Mouse (Mus musculus) limb, embryonic 13.5 days (tissue): ENCODE measurements around the gene Cfap73. TPM values are rescaled to one million over a fixed set of nuclear protein-coding genes. Genes with fewer than 3 reads are reported as not detected.

Experiments
- ATAC-seq: fragments of 200-750 bp; cut with Nextera tagmentation; 2 replicates; pipeline ENCODE4 v1.8.0; 2017; ENCODE audit warnings: low read depth, moderate number of reproducible peaks, moderate TSS enrichment; ENCODE audit not compliant: low FRiP score
- H3K27ac ChIP-seq: fragments of 300-500 bp; sonication (generic); 2 replicates; pipeline ENCODE4 v1.5.1; 2015; ENCODE audit warnings: inconsistent platforms, mild to moderate bottlenecking, moderate library complexity
- H3K27me3 ChIP-seq: fragments of 300-500 bp; sonication (generic); 2 replicates; pipeline ENCODE4 v1.6.1; 2015; ENCODE audit warnings: mild to moderate bottlenecking, inconsistent platforms
- H3K36me3 ChIP-seq: fragments of 300-500 bp; sonication (generic); 2 replicates; pipeline ENCODE4 v1.6.1; 2015; ENCODE audit warnings: inconsistent platforms, mild to moderate bottlenecking, moderate library complexity
- H3K4me1 ChIP-seq: fragments of 300-500 bp; sonication (generic); 2 replicates; pipeline ENCODE4 v1.6.1; 2015; ENCODE audit warnings: inconsistent platforms
- H3K4me2 ChIP-seq: fragments of 300-500 bp; sonication (generic); replicated peaks from 2 replicates; pipeline ENCODE4 v1.6.1; 2015; ENCODE audit warnings: inconsistent platforms, mild to moderate bottlenecking, moderate library complexity
- H3K4me3 ChIP-seq: fragments of 300-500 bp; sonication (generic); 2 replicates; pipeline ENCODE4 v1.5.1; 2015; ENCODE audit warnings: moderate library complexity, mild to moderate bottlenecking, inconsistent platforms
- H3K9ac ChIP-seq: fragments of 300-500 bp; sonication (generic); 2 replicates; pipeline ENCODE4 v1.6.1; 2015; ENCODE audit warnings: mild to moderate bottlenecking, inconsistent platforms
- H3K9me3 ChIP-seq: fragments of 300-500 bp; sonication (generic); 2 replicates; pipeline ENCODE4 v1.6.1; 2016; ENCODE audit warnings: inconsistent platforms
- WGBS: fragments of 180-500 bp; shearing (Covaris S2); methylation state at CpG from one replicate; pipeline ENCODE4 v1.1.7; 2015; 5-methylcytosine and 5-hydroxymethylcytosine counted together
- polyA plus RNA-seq: library from polyadenylated mRNA; unstranded; fragments of >200 nt; fragmentation: Nextera tagmentation; extraction: Ambion mirVana; gene quantifications from 2 replicates; pipeline ENCODE4 v1.2.1, GENCODE M21; 2015

Gene Cfap73
- polyA plus RNA-seq, 1 experiment from 2014 or later, result not detected

DNA sequence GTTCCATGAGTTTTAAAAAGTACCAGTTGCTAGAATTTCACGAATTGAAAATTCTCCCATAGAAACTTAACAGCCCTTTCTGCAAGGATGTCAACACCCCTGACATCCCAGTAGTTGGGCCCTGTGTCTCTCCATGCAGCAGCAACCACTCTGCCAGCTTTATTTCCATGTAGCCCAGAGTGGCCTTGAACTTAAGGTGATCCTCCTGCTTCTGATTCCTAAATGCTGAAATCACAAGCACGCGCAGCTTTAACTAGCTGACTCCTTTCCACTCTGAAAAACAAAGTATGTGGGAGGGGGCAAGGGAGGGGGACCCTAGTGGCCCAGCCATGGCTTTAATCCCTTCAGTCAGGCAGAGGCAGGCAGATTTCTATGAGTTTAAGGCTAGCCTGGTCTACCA lies 26.7 kb downstream of the Cfap73 start:
- peaks cover 23% of the 10 kb centered on the region for H3K36me3 ChIP-seq
- no peak for ATAC-seq
- H3K9me3 ChIP-seq, result no peaks in the 10 kb centered on the region
- peaks cover 16% of the 10 kb centered on the region for H3K4me1 ChIP-seq
- no peak overlapping the region for H3K4me2 ChIP-seq
- no peak overlapping the region for H3K4me3 ChIP-seq
- H3K9ac ChIP-seq, result no peak overlapping the region
- 70% methylated on average over 3 of the region's 3 CpGs for WGBS
- H3K27ac ChIP-seq, result no peak overlapping the region
- H3K27me3 ChIP-seq, result no peaks in the 10 kb centered on the region

DNA sequence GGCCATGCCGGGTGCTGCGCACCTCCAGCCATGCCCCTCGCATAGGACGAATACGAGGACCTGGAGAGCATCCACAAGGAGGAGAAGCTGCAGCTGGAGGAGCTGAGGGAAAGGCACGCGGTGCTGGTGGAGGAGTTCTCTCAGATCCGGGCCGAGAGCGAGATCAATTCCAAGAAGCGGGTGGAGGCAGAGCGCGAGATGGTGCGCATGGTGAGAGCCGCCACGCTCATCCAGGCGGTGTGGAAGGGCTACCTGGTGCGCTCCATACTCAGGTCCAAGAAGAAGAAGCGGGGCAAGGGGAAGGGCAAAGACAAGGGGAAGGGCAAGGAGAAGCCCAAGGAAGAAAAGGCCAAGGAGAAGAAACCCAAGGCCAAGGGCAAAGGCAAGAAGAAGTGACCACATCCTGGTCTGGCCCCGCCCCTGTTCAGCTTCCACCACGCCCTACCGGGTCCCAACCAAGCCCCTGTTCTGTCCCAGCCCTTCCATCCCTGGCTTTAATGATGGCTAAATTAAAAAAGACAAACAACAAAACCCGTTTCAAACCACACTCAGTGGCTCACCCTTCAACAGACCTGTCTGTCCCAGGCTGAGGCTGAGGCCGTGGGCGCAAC lies 27.3 kb downstream of the Cfap73 start:
- no peaks in the 10 kb centered on the region for H3K27me3 ChIP-seq
- no peak overlapping the region for H3K27ac ChIP-seq
- H3K4me2 ChIP-seq, result no peak overlapping the region
- no peak for ATAC-seq
- WGBS, result 70% methylated on average over 25 of the region's 25 CpGs
- peaks cover 23% of the 10 kb centered on the region for H3K36me3 ChIP-seq
- peaks cover 14% of the 10 kb centered on the region for H3K4me1 ChIP-seq
- H3K9ac ChIP-seq, result no peak overlapping the region
- H3K4me3 ChIP-seq, result no peak overlapping the region
- H3K9me3 ChIP-seq, result no peaks in the 10 kb centered on the region

DNA sequence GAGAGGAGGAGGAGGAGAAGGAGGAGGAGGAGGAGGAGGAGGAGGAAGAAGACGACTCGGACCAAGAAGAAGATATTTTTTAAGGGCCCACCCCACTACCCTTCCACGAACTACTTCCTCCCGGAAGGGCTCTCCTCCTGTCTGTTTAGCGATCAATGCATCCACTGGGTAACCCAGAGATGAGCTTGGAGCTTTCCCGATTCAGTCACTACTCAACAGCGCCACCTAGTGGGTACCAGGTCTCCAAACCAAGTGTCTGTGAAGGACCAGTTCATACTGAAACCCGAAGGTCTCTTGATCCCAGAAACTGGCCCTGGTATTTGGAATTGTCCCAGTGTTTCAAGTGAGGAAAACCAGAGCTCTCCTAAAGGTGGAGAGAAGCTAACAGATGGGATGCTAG lies 28.3 kb downstream of the Cfap73 start:
- Histone ChIP-seq H3K9ac (no peak overlapping the region; the same call in 1 of the 2 replicates), H3K4me2 (peak overlapping the region; percentile 74), H3K27me3 (no peaks in the 10 kb centered on the region), H3K4me3 (peak overlapping the region; percentile 41), H3K4me1 (peaks cover 5% of the 10 kb centered on the region; the same call in 1 of the 2 replicates), H3K27ac (no peak overlapping the region), H3K9me3 (no peaks in the 10 kb centered on the region), H3K36me3 (peaks cover 23% of the 10 kb centered on the region)
- peak; percentile 30; the same call in 1 of the 2 replicates for ATAC-seq
- under 1% methylated on average over 8 of the region's 8 CpGs for WGBS

DNA sequence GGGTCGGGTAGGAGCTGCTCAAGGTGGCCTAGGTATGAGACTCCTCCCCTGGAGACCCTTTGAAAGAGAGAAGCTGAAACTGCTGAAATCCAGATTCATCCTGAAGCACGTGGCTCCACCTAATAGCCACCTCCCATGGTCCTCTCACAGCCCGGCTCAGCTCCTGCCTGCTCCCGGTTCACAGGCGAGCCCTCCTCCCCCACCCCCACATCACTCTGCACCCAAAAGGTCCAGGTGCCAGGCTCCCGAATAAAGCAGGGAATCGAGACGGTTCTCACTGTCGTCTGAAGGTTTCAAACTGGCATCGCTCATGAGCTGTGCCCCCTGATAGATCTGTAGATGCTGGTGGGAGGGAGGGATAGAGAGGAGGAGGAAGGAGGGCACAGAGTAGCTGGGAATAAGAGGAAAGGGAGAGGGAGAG lies 28.8 kb downstream of the Cfap73 start:
- Histone ChIP-seq H3K27me3 (no peaks in the 10 kb centered on the region), H3K9me3 (no peaks in the 10 kb centered on the region), H3K9ac (peak overlapping the region; percentile 57), H3K36me3 (peaks cover 23% of the 10 kb centered on the region), H3K4me3 (peak overlapping the region; percentile 41), H3K4me1 (peaks cover 5% of the 10 kb centered on the region; the same call in 1 of the 2 replicates), H3K27ac (0 out of 2 replicates have a peak overlapping the region, but pooled peaks have one; percentile 52), H3K4me2 (peak overlapping the region; percentile 74)
- WGBS, result 1% methylated on average over 10 of the region's 10 CpGs
- ATAC-seq, result peak; percentile 34

DNA sequence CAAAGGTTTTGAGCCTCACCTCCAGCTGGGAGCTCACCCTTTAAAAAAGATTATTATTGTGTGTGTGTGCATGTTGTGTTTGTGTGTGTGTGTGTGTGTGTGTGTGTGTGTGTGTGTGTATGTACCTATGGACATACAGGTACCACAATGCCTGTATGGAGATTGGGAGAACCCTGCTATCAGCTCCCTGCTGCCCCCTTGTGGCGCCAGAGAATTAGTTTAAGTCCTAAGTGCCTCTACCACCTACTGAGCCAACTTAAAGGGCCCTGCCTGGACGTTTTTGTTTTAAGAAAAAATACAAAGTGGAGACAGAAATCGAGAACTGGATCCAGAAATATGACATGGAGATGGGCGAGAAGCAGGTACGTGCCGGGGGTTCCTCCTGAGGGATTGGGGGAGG lies 29.2 kb downstream of the Cfap73 start:
- peak overlapping the region; percentile 57 for H3K9ac ChIP-seq
- WGBS, result 3% methylated on average over 6 of the region's 6 CpGs
- H3K36me3 ChIP-seq, result peaks cover 19% of the 10 kb centered on the region
- peak overlapping the region; percentile 41 for H3K4me3 ChIP-seq
- no peaks in the 10 kb centered on the region for H3K27me3 ChIP-seq
- peak overlapping the region; percentile 74 for H3K4me2 ChIP-seq
- H3K27ac ChIP-seq, result no peak overlapping the region
- ATAC-seq, result 0 out of 2 replicates have a peak, but pooled peaks have one; percentile 49
- peaks cover 5% of the 10 kb centered on the region; the same call in 1 of the 2 replicates for H3K4me1 ChIP-seq
- no peaks in the 10 kb centered on the region for H3K9me3 ChIP-seq

DNA sequence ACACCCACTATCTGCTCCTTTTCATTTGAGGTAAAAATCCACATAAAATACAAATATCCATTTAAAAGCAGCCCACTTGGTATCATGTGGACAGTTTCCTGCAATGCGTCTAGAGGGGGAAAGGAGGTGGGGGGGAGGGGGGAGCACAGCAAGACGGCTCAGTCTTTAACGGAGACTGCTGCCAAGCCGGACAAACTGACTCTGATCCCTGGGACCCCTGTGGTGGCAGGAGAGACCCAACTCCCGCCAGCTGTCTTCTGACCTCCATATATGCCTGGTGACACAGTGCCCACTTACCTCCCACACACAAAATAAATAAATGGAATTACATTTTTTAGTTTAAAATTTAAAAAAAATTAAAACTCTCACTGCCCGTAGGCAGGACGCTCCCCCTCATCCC lies 30.5 kb downstream of the Cfap73 start:
- ATAC-seq, result no peak
- no peak overlapping the region for H3K27ac ChIP-seq
- H3K9ac ChIP-seq, result no peak overlapping the region
- no peak overlapping the region for H3K4me3 ChIP-seq
- no peaks in the 10 kb centered on the region for H3K27me3 ChIP-seq
- peaks cover 13% of the 10 kb centered on the region for H3K36me3 ChIP-seq
- 65% methylated on average over 7 of the region's 7 CpGs for WGBS
- H3K9me3 ChIP-seq, result no peaks in the 10 kb centered on the region
- no peak overlapping the region for H3K4me2 ChIP-seq
- peaks cover 5% of the 10 kb centered on the region; the same call in 1 of the 2 replicates for H3K4me1 ChIP-seq

DNA sequence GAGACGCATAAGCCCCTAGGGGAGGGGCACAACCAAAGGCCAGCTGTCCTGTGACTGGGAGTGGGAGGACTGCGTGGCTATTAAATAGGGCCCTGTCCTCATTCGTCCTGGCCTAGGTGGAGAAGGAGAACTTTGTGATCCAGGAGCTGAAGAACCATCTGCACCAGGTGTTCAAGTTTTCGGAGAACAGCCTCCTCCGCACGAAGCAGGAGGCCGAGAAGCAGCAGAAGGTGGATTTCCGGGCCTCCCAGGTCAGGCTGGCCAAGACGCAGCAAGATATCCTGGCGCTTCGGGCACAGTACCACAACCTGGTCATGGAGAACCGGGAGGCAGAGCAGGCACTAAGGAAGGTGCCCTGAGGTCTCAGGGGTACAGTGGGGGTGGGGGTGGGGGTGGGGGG lies 31.8 kb downstream of the Cfap73 start:
- Histone ChIP-seq H3K4me2 (no peak overlapping the region), H3K9ac (no peak overlapping the region), H3K4me1 (peaks cover 5% of the 10 kb centered on the region; the same call in 1 of the 2 replicates), H3K36me3 (peaks cover 4% of the 10 kb centered on the region), H3K27me3 (no peaks in the 10 kb centered on the region), H3K9me3 (no peaks in the 10 kb centered on the region), H3K4me3 (no peak overlapping the region), H3K27ac (no peak overlapping the region)
- ATAC-seq, result no peak
- WGBS, result 84% methylated on average over 12 of the region's 12 CpGs

DNA sequence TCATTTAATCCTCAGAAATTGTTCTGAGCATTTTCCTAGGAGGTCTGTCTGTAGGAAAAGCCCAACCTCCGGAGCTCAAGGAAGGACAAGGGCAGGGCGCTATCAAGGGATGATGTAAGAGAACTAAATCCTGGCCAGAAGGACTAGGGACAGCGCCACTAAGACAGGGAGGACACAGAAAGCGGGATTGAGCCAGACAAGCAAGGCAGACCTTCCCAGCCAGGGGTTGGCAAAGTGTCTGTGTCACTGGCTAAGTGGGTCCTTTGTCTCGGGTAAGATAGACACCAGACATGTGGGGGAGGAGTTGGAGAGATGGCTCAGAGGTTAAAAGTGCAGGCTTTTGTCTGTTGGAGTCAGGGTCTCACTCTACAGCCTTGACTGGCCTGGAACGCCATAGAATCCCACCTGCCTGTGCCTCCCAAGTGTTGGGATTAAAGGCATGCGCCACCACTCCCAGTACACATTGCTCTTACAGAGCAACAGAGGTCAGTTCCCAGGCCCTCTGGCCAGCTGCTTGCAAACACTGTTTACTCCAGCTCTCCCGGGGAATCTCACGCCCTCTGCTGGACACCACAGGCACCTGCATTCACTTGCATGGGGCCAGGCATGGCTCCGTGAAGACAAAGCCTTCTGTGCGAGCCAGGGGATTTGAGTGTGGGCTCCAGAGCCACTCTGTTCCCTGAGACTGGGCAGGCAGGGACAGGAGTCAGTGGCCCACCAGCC lies 32.9 kb downstream of the Cfap73 start:
- Histone ChIP-seq H3K9ac (no peak overlapping the region), H3K4me3 (no peak overlapping the region), H3K27ac (no peak overlapping the region), H3K9me3 (no peaks in the 10 kb centered on the region), H3K4me1 (peaks cover 5% of the 10 kb centered on the region; the same call in 1 of the 2 replicates), H3K36me3 (no peaks in the 10 kb centered on the region), H3K4me2 (no peak overlapping the region), H3K27me3 (no peaks in the 10 kb centered on the region)
- no peak for ATAC-seq
- 64% methylated on average over 11 of the region's 11 CpGs for WGBS

DNA sequence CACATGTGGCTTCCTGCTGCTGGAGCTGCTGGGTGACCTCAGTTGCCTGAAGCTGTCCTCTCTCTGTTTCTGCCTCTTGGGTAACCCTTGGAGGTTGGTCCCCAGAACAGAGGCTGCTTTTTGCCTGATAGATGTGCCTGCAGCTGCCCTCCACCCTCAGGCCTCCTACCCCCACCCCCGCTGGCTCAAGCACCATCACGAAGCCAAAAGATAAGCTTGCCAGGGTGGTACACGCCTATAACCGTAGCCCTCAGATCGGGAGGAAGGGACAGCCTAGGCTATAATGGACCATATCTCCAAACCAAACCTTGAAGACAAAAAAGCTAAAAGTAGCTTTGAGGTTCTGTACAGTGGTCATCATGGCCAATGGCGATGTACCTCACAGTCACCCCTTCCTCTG lies 34.4 kb downstream of the Cfap73 start:
- 99% methylated on average over 6 of the region's 6 CpGs for WGBS
- no peaks in the 10 kb centered on the region for H3K27me3 ChIP-seq

DNA sequence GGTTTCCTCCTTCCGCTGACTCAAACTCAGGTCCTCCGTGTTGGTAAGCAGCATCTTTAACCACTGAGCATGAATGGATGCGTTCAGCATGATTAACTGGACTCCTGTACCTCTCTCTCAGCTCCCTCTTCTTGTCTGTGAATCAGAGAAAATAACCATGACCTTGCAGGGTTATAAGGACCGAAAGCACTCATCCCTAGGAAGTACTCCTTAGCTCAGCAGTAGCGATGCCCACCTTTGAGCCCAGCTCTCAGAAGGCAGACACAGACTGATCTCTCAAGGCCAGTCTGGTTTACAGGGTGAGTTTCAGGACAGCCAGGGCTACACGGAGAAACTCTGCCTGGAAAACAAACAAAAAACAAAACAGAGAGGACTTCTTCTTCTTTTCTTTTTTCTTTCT lies 39.5 kb downstream of the Cfap73 start:
- Histone ChIP-seq H3K9ac (no peak overlapping the region), H3K27ac (no peak overlapping the region), H3K9me3 (no peaks in the 10 kb centered on the region), H3K4me2 (no peak overlapping the region), H3K27me3 (no peaks in the 10 kb centered on the region), H3K4me3 (no peak overlapping the region), H3K36me3 (no peaks in the 10 kb centered on the region), H3K4me1 (no peaks in the 10 kb centered on the region)
- no peak for ATAC-seq
- 88% methylated on average over 6 of the region's 6 CpGs for WGBS

More for the DNA sequence above, 34.4 kb downstream of the Cfap73 start:
- H3K4me1 ChIP-seq, result no peaks in the 10 kb centered on the region
- H3K9me3 ChIP-seq, result no peaks in the 10 kb centered on the region
- ATAC-seq, result no peak
- no peaks in the 10 kb centered on the region for H3K36me3 ChIP-seq
- no peak overlapping the region for H3K9ac ChIP-seq
- H3K4me2 ChIP-seq, result no peak overlapping the region
- H3K27ac ChIP-seq, result no peak overlapping the region
- no peak overlapping the region for H3K4me3 ChIP-seq

DNA sequence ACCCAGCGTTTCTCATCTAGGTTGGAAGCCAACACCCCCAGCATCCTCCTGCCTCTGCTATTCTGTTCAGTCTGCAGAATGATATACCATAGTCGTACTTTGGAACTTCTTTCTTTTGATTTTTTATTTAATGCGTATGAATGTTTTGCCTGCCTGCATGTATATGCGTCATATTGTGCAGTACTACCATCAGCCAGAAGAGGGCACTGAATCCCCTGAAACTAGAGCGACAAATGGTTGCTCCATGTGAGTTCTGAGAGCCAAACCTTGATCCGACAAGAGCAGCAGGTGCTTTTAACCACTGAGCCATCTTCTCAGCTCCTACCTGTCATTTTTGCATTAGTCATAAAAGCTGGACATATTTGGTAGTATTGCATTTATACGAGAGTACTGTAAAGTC lies 41.9 kb downstream of the Cfap73 start:
- ATAC-seq, result no peak
- peaks cover 13% of the 10 kb centered on the region for H3K4me1 ChIP-seq
- no peak overlapping the region for H3K4me2 ChIP-seq
- no peaks in the 10 kb centered on the region for H3K9me3 ChIP-seq
- no peak overlapping the region for H3K27ac ChIP-seq
- 68% methylated on average over 7 of the region's 7 CpGs for WGBS
- H3K9ac ChIP-seq, result no peak overlapping the region
- H3K4me3 ChIP-seq, result no peak overlapping the region
- H3K27me3 ChIP-seq, result no peaks in the 10 kb centered on the region
- H3K36me3 ChIP-seq, result no peaks in the 10 kb centered on the region

DNA sequence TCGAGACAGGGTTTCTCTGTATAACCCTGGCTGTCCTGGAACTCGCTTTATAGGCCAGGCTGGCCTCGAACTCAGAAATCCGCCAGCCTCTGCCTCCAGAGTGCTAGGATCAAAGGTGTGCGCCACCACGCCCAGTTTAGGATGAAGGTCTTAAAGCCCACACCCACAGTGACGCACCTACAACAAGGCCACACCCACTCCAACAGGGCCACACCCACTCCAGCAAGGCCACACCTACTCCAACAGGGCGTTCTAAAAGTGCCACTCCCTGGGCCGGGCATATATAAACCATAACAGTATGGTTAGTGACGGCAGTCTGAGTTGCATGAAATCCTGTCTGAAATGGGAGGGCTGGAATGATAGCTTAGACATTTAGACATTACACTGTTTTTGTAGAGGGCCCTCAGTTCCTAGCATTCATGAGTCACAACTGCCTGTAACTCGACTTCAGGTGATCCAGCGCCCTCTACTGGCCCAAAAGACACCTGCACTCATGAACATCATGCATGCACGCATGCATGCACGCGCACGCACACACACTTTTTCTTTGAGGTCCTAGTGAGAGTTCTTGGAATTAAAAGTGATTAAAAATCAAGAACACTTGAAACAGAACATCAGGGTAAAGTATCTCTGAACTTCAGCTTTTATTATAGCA lies 43.6 kb downstream of the Cfap73 start:
- Histone ChIP-seq H3K27me3 (no peaks in the 10 kb centered on the region), H3K9ac (no peak overlapping the region), H3K4me2 (no peak overlapping the region), H3K27ac (no peak overlapping the region), H3K9me3 (no peaks in the 10 kb centered on the region), H3K36me3 (no peaks in the 10 kb centered on the region), H3K4me1 (peaks cover 24% of the 10 kb centered on the region), H3K4me3 (no peak overlapping the region)
- ATAC-seq, result no peak
- WGBS, result 74% methylated on average over 16 of the region's 16 CpGs
